Mouse (Mus musculus): ENCODE results near the gene Olfr1272. TPM values are rescaled to one million over a fixed set of nuclear protein-coding genes. Genes with fewer than 3 reads are reported as not detected.
"Not testable (repeated sequence)": the region's sequence is repeated elsewhere in the genome, so short reads cannot be mapped to it uniquely, and the experiment has no call there.

The Olfr1272 gene
- total RNA-seq (2012; rRNA removed) = not detected in 2 replicates
- not detected in 2 replicates for total RNA-seq (2014; rRNA removed)
- polyA plus RNA-seq (2012; ENCODE audit: insufficient read length, low read depth) = not detected in 2 replicates

DNA sequence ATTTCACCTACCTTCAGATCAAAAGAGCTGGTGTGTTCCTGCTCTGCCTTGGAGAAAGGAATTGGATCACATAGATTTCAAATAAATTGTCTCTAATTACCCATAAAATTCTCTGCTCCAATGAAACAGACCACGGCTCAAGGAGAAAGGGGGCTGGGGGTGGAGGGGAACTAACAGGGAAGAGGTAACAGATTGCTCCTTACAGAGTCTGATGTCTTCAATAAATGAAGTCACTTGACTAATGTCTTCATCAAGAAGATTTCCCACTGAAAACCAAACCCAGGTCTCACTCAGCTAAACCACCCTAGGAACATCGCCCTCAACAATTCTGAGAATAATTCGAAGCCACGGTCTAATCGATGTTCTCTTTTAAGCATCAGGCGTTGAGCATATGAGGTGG is at the start of gene Olfr1272:
Gene Olfr1272 (minus strand): TSS at position 101 of the 400 bp plus-strand sequence.
- DNase-seq (ENCODE audit: extremely low read depth) = no peak
- in situ Hi-C loops (cut with MboI; ENCODE audit: low pct_ligation_motif_present, low pct_unique_long_range_greater_than_20kb, low sequenced_read_pairs) (no loop called here), dilution Hi-C loops (cut with MboI; ENCODE audit: extremely low pct_ligation_motif_present, extremely low pct_unique_long_range_greater_than_20kb, low sequenced_read_pairs) (no loop called here)

DNA sequence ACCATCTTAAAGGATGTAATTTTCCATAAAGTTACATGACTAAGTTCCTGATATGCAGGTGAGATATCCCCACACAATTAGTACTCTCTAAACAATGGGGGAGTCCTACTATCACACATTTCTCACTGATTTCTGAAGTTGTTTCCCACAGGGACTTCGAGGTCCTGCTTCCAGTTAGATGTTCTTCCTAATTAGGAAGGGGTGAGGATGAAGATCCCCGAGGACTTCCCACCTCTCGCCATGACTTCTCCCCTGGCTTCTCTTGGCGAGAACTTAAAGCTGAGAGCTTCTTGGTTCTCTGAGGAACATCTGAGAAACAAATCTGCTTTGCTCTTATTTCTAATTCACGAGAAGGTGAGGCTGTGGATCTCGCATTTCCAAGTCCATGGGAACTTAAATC is 29.3 kb upstream of the Olfr1272 start, which contains the start of gene Gm13769:
Gene Gm13769 (plus strand): TSS at position 301 of the 400 bp plus-strand sequence.
- H3K9ac ChIP-seq (ENCODE audit: insufficient read depth, low read depth); H3K4me3 ChIP-seq (replicated peaks in 1 of 3; ENCODE audit: low read depth in 2 of 3, low read length in 2 of 3, poor library complexity in 1 of 3); H3K79me2 ChIP-seq (replicated peaks; ENCODE audit: control insufficient read depth, extremely low read depth, insufficient read depth, poor library complexity, severe bottlenecking); H3K27ac ChIP-seq (ENCODE audit: insufficient read depth, low read depth); H3K4me2 ChIP-seq (ENCODE audit: insufficient read depth, low read depth, poor library complexity, severe bottlenecking); DNase-seq (ENCODE audit: extremely low read depth); H3K9me3 ChIP-seq (replicated peaks; ENCODE audit: low read length); H3K27me3 ChIP-seq (replicated peaks); H3K36me3 ChIP-seq (replicated peaks in 1 of 2; ENCODE audit: control insufficient read depth in 1 of 2, insufficient read depth in 1 of 2, low read length in 1 of 2); H3K4me1 ChIP-seq (ENCODE audit: control insufficient read depth in 1 of 2, insufficient read depth in 2 of 2); dilution Hi-C loops (cut with MboI; ENCODE audit: extremely low pct_ligation_motif_present, extremely low pct_unique_long_range_greater_than_20kb, low sequenced_read_pairs); in situ Hi-C loops (cut with MboI; ENCODE audit: low pct_ligation_motif_present, low pct_unique_long_range_greater_than_20kb, low sequenced_read_pairs): not testable (repeated sequence)

More for the DNA sequence above, at the start of gene Olfr1272:
- TF ChIP-seq ZC3H11A (IDR thresholded peaks at IDR 0.05; ENCODE audit: low read depth, low read length) (no peak), CTCF (conservative IDR thresholded peaks at IDR 0.05 in 1 of 2, IDR thresholded peaks at IDR 0.05 in 1 of 2; ENCODE audit: low read depth in 2 of 2, low read length in 2 of 2) (no peak), RAD21 (IDR thresholded peaks at IDR 0.05; ENCODE audit: low read depth, low read length) (no peak), HCFC1 (IDR thresholded peaks at IDR 0.05; ENCODE audit: low read depth, low read length) (no peak), BHLHE40 (IDR thresholded peaks at IDR 0.05; ENCODE audit: low read depth, low read length) (no peak), JUN (IDR thresholded peaks at IDR 0.05; ENCODE audit: insufficient read depth, low read depth, low read length) (no peak), UBTF (IDR thresholded peaks at IDR 0.05; ENCODE audit: low read depth, low read length) (no peak), POLR2A (IDR thresholded peaks at IDR 0.05; ENCODE audit: low read depth, low read length) (no peak), ETS1 (conservative IDR thresholded peaks at IDR 0.05; ENCODE audit: low read depth, low read length) (no peak), ELF1 (IDR thresholded peaks at IDR 0.05; ENCODE audit: low read depth, low read length) (no peak), USF2 (conservative IDR thresholded peaks at IDR 0.05; ENCODE audit: low read depth, low read length) (no peak), USF1 (IDR thresholded peaks at IDR 0.05; ENCODE audit: low read depth, low read length) (no peak), SMC3 (IDR thresholded peaks at IDR 0.05; ENCODE audit: low read depth, low read length) (no peak), ZMIZ1 (IDR thresholded peaks at IDR 0.05; ENCODE audit: low read depth, low read length) (no peak), CHD1 (IDR thresholded peaks at IDR 0.05; ENCODE audit: low read depth, low read length) (no peak), ZKSCAN1 (IDR thresholded peaks at IDR 0.05; ENCODE audit: borderline replicate concordance, low read depth, low read length) (no peak), MAX (IDR thresholded peaks at IDR 0.05; ENCODE audit: low read length) (no peak), CHD2 (IDR thresholded peaks at IDR 0.05; ENCODE audit: low read length) (no peak), IRF4 (IDR thresholded peaks at IDR 0.05; ENCODE audit: low read depth, low read length) (no peak)
- no peak within 1 kb of the TSS for H3K4me2 ChIP-seq (ENCODE audit: insufficient read depth, low read depth, poor library complexity, severe bottlenecking)
- H3K27me3 ChIP-seq (replicated peaks) = peaks cover 24% of the 10 kb centered on the region
- H3K79me2 ChIP-seq (replicated peaks; ENCODE audit: control insufficient read depth, extremely low read depth, insufficient read depth, poor library complexity, severe bottlenecking) = no peaks in the 10 kb centered on the region
- no peaks in the 10 kb centered on the region for H3K9me3 ChIP-seq (replicated peaks; ENCODE audit: low read length)
- H3K4me3 ChIP-seq (replicated peaks in 1 of 3; ENCODE audit: low read depth in 2 of 3, low read length in 2 of 3, poor library complexity in 1 of 3) = no peak within 1 kb of the TSS
- H3K9ac ChIP-seq (ENCODE audit: insufficient read depth, low read depth) = no peak within 1 kb of the TSS
- H3K36me3 ChIP-seq (replicated peaks in 1 of 2; ENCODE audit: control insufficient read depth in 1 of 2, insufficient read depth in 1 of 2, low read length in 1 of 2) = no peaks in the 10 kb centered on the region
- H3K27ac ChIP-seq (ENCODE audit: insufficient read depth, low read depth) = no peak within 1 kb of the TSS
- no peaks in the 10 kb centered on the region for H3K4me1 ChIP-seq (ENCODE audit: control insufficient read depth in 1 of 2, insufficient read depth in 2 of 2)

Data from CH12.LX (cell line).